Mouse (Mus musculus): ENCODE measurements around the gene Adamts1. TPM values are rescaled to one million over a fixed set of nuclear protein-coding genes. Genes with fewer than 3 reads are reported as not detected.

Gene Adamts1
- polyA plus RNA-seq, 1 experiment from 2014 or later, result 125 TPM

DNA sequence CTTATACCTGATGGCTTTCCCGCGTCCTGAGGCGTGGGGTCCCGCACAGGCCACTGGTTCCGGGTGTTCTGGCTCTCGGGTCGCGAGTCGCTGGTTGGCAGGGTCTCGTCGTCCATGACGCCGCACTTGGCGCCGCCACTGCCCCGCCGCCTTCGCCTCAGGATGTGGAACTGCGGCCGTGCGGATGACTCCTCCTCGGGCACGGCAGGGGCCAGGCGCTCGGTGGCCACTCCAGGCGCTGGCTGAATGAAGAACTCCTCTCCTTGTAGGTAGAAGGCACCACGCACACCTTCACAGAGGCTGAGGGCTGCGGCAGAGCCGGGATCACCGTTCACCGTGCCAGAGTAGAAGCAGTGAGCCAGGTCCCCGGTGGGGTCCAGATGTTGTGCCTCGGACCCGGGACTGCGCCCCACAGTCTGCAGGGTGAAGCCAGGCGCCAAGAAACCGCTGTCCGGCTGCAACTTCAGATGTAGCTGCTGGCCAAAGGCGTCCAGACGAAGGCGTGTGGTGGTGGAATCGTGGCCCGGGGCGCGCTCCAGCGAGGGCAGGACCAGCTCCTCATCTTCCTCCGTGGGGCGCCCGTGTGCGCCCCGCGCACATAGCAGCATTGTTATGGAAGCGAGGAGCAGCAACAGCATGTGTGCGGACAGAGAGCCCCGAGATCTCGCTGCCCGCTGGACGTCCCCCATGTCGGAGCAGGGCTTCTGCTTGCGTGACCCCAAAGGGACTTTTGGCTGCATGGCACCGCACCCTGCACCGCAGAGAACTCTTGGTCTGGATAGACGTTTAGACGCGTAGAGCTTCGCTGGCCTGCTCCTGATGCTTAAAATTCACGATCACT lies 722 bp downstream of the Adamts1 start:
- peak overlapping the region; percentile 51 for H3K4me2 ChIP-seq (replicated peaks; ENCODE audit: low read depth, low read length)
- H3K36me3 ChIP-seq (ENCODE audit: insufficient read depth, low read length), result peaks cover 27% of the 10 kb centered on the region
- WGBS, result under 1% methylated on average over 67 of the region's 67 CpGs
- H3K27me3 ChIP-seq (ENCODE audit: insufficient read depth, low read length), result no peaks in the 10 kb centered on the region
- peak overlapping the region; percentile 92 for H3K4me3 ChIP-seq (ENCODE audit: low read length)
- peak overlapping the region; percentile 90 for H3K27ac ChIP-seq (ENCODE audit: low read length)
- peak overlapping the region; percentile 89 for H3K9ac ChIP-seq (replicated peaks; ENCODE audit: low read length)
- peak; percentile 4; the same call in 1 of the 2 replicates for ATAC-seq (ENCODE audit: low FRiP score, low TSS enrichment)
- H3K4me1 ChIP-seq (ENCODE audit: insufficient read depth, low read length), result peaks cover 11% of the 10 kb centered on the region
- no peaks in the 10 kb centered on the region for H3K9me3 ChIP-seq (ENCODE audit: low read length)

DNA sequence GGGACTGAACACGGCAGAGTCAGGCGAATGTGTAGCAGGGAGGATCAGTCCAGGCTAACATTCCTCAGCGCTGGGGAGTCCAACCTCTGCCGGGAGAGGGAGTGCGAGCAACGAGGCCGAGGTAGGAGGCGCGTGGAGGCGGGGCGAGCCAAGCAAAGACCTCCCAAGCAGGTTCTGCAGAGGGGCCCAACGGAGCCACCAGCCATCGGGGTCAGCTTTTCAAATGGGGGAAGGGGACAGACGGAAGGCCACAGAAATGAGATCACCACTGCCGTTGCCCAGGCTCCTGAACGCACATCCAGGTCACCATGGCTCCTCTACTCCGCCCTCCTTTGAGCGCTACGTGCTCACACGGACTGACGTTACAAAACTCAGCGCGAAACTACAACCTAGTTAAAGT lies 1.7 kb downstream of the Adamts1 start:
- Histone ChIP-seq H3K27ac (ENCODE audit: low read length) (peak overlapping the region; percentile 90), H3K4me3 (ENCODE audit: low read length) (peak overlapping the region; percentile 92), H3K4me1 (ENCODE audit: insufficient read depth, low read length) (peaks cover 11% of the 10 kb centered on the region), H3K4me2 (replicated peaks; ENCODE audit: low read depth, low read length) (peak overlapping the region; percentile 51), H3K9ac (replicated peaks; ENCODE audit: low read length) (peak overlapping the region; percentile 89), H3K27me3 (ENCODE audit: insufficient read depth, low read length) (no peaks in the 10 kb centered on the region), H3K9me3 (ENCODE audit: low read length) (no peaks in the 10 kb centered on the region), H3K36me3 (ENCODE audit: insufficient read depth, low read length) (peaks cover 37% of the 10 kb centered on the region)
- peak; percentile 73 for ATAC-seq (ENCODE audit: low FRiP score, low TSS enrichment)
- 0% methylated on average over 23 of the region's 23 CpGs for WGBS

GRCm38 (mm10) chr16:85800691-85801090 lies 2.2 kb downstream of the Adamts1 start:
- H3K27me3 ChIP-seq (ENCODE audit: insufficient read depth, low read length), result no peaks in the 10 kb centered on the region
- H3K4me2 ChIP-seq (replicated peaks; ENCODE audit: low read depth, low read length), result peak overlapping the region; percentile 51
- peak; percentile 78 for ATAC-seq (ENCODE audit: low FRiP score, low TSS enrichment)
- peak overlapping the region; percentile 90 for H3K27ac ChIP-seq (ENCODE audit: low read length)
- WGBS, result 3% methylated on average over 8 of the region's 8 CpGs
- peaks cover 11% of the 10 kb centered on the region for H3K4me1 ChIP-seq (ENCODE audit: insufficient read depth, low read length)
- H3K9me3 ChIP-seq (ENCODE audit: low read length), result no peaks in the 10 kb centered on the region
- peak overlapping the region; percentile 92 for H3K4me3 ChIP-seq (ENCODE audit: low read length)
- H3K36me3 ChIP-seq (ENCODE audit: insufficient read depth, low read length), result peaks cover 42% of the 10 kb centered on the region
- H3K9ac ChIP-seq (replicated peaks; ENCODE audit: low read length), result peak overlapping the region; percentile 89

- Histone ChIP-seq H3K9ac (replicated peaks; ENCODE audit: low read length) (peak overlapping the region; percentile 63), H3K27ac (ENCODE audit: low read length) (0 out of 2 replicates have a peak overlapping the region, but pooled peaks have one; percentile 15), H3K4me1 (ENCODE audit: insufficient read depth, low read length) (peaks cover 8% of the 10 kb centered on the region), H3K4me2 (replicated peaks; ENCODE audit: low read depth, low read length) (peak overlapping the region; percentile 51), H3K4me3 (ENCODE audit: low read length) (peak overlapping the region; percentile 92), H3K9me3 (ENCODE audit: low read length) (no peaks in the 10 kb centered on the region), H3K27me3 (ENCODE audit: insufficient read depth, low read length) (no peaks in the 10 kb centered on the region), H3K36me3 (ENCODE audit: insufficient read depth, low read length) (peaks cover 49% of the 10 kb centered on the region)
- 43% methylated on average over 9 of the region's 9 CpGs for WGBS
- ATAC-seq (ENCODE audit: low FRiP score, low TSS enrichment), result no peak
Measured at GRCm38 (mm10) chr16:85799971-85800370, 2.9 kb downstream of the Adamts1 start.

GRCm38 (mm10) chr16:85798334-85798733 lies 4.6 kb downstream of the Adamts1 start:
- Histone ChIP-seq H3K4me3 (ENCODE audit: low read length) (peak overlapping the region; percentile 9; the same call in 1 of the 2 replicates), H3K9me3 (ENCODE audit: low read length) (no peaks in the 10 kb centered on the region), H3K4me1 (ENCODE audit: insufficient read depth, low read length) (peaks cover 5% of the 10 kb centered on the region), H3K36me3 (ENCODE audit: insufficient read depth, low read length) (peaks cover 57% of the 10 kb centered on the region), H3K9ac (replicated peaks; ENCODE audit: low read length) (no peak overlapping the region), H3K27me3 (ENCODE audit: insufficient read depth, low read length) (no peaks in the 10 kb centered on the region), H3K27ac (ENCODE audit: low read length) (no peak overlapping the region), H3K4me2 (replicated peaks; ENCODE audit: low read depth, low read length) (peak overlapping the region; percentile 20)
- 85% methylated on average over 7 of the region's 7 CpGs for WGBS
- ATAC-seq (ENCODE audit: low FRiP score, low TSS enrichment), result no peak

DNA sequence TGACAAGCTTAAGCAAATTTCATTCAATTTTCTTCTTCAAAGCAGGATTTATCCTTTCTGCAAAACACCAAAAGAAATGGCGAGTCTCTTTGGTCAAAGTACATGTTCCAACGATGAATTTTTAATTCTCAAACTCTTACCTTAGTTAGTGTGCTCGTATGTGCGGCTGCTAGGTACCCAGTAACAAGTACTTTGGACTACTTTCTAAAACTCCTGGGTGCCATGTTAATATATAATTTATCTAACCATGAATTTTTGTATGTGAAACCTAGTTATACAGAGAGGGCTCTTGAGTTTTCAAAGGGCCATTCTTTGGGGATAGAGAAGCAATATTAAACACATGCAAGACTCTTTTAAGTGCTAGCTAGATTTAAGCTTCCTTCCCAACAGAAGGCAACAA lies 5.8 kb downstream of the Adamts1 start:
- H3K4me2 ChIP-seq (replicated peaks; ENCODE audit: low read depth, low read length), result 0 out of 2 replicates have a peak overlapping the region, but pooled peaks have one; percentile 20

DNA sequence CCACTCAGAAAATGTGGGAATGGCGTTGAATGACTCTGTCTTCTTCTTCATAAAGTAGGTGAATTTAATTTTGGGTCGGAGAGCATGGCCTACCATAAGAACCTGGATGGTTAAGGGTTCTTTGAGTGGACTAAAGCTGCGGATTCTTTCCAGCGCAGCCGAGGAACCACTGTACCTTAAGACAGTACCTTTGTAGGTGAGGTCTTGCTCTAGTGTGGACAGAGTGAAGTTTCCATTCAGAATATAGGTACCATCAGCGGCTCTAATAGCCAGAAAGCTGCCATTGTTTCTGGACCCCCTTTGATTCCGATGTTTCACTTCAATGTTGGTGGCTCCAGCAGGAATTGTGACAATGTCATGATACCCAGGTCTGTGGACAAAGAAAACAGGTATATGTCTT lies 7.2 kb downstream of the Adamts1 start:
- Histone ChIP-seq H3K4me3 (ENCODE audit: low read length) (no peak overlapping the region), H3K27me3 (ENCODE audit: insufficient read depth, low read length) (no peaks in the 10 kb centered on the region), H3K4me1 (ENCODE audit: insufficient read depth, low read length) (peaks cover 5% of the 10 kb centered on the region), H3K4me2 (replicated peaks; ENCODE audit: low read depth, low read length) (no peak overlapping the region), H3K9ac (replicated peaks; ENCODE audit: low read length) (no peak overlapping the region), H3K9me3 (ENCODE audit: low read length) (no peaks in the 10 kb centered on the region), H3K36me3 (ENCODE audit: insufficient read depth, low read length) (peaks cover 57% of the 10 kb centered on the region), H3K27ac (ENCODE audit: low read length) (no peak overlapping the region)
- ATAC-seq (ENCODE audit: low FRiP score, low TSS enrichment), result no peak
- WGBS, result 95% methylated on average over 7 of the region's 7 CpGs

More for the DNA sequence above, 5.8 kb downstream of the Adamts1 start:
- no peaks in the 10 kb centered on the region for H3K9me3 ChIP-seq (ENCODE audit: low read length)
- H3K36me3 ChIP-seq (ENCODE audit: insufficient read depth, low read length), result peaks cover 57% of the 10 kb centered on the region
- ATAC-seq (ENCODE audit: low FRiP score, low TSS enrichment), result no peak
- H3K4me3 ChIP-seq (ENCODE audit: low read length), result peak overlapping the region; percentile 9; the same call in 1 of the 2 replicates
- no peak overlapping the region for H3K27ac ChIP-seq (ENCODE audit: low read length)
- WGBS, result 94% methylated on average over 4 of the region's 4 CpGs
- H3K27me3 ChIP-seq (ENCODE audit: insufficient read depth, low read length), result no peaks in the 10 kb centered on the region
- H3K9ac ChIP-seq (replicated peaks; ENCODE audit: low read length), result no peak overlapping the region
- H3K4me1 ChIP-seq (ENCODE audit: insufficient read depth, low read length), result peaks cover 5% of the 10 kb centered on the region

GRCm38 (mm10) chr16:85793166-85793830 lies 9.6 kb downstream of the Adamts1 start:
- Histone ChIP-seq H3K4me2 (replicated peaks; ENCODE audit: low read depth, low read length) (no peak overlapping the region), H3K4me3 (ENCODE audit: low read length) (no peak overlapping the region), H3K9ac (replicated peaks; ENCODE audit: low read length) (no peak overlapping the region), H3K4me1 (ENCODE audit: insufficient read depth, low read length) (no peaks in the 10 kb centered on the region), H3K9me3 (ENCODE audit: low read length) (no peaks in the 10 kb centered on the region), H3K27ac (ENCODE audit: low read length) (no peak overlapping the region), H3K36me3 (ENCODE audit: insufficient read depth, low read length) (peaks cover 41% of the 10 kb centered on the region), H3K27me3 (ENCODE audit: insufficient read depth, low read length) (no peaks in the 10 kb centered on the region)
- WGBS, result 87% methylated on average over 4 of the region's 4 CpGs
- ATAC-seq (ENCODE audit: low FRiP score, low TSS enrichment), result no peak

GRCm38 (mm10) chr16:85781076-85781475 lies 21.8 kb downstream of the Adamts1 start:
- Histone ChIP-seq H3K4me3 (ENCODE audit: low read length) (no peak overlapping the region), H3K4me1 (ENCODE audit: insufficient read depth, low read length) (no peaks in the 10 kb centered on the region), H3K27ac (ENCODE audit: low read length) (no peak overlapping the region), H3K9me3 (ENCODE audit: low read length) (no peaks in the 10 kb centered on the region), H3K9ac (replicated peaks; ENCODE audit: low read length) (no peak overlapping the region), H3K4me2 (replicated peaks; ENCODE audit: low read depth, low read length) (no peak overlapping the region), H3K36me3 (ENCODE audit: insufficient read depth, low read length) (no peaks in the 10 kb centered on the region), H3K27me3 (ENCODE audit: insufficient read depth, low read length) (no peaks in the 10 kb centered on the region)
- ATAC-seq (ENCODE audit: low FRiP score, low TSS enrichment), result 0 out of 2 replicates have a peak, but pooled peaks have one; percentile 46
- 86% methylated on average over 2 of the region's 2 CpGs for WGBS
